Mouse (Mus musculus): ENCODE results near the gene Stap2. TPM values are rescaled to one million over a fixed set of nuclear protein-coding genes. Genes with fewer than 3 reads are reported as not detected.

Gene Stap2
- polyA plus RNA-seq, 1 experiment from 2014 or later = 6.5 TPM

- ATAC-seq (ENCODE audit: insufficient number of reproducible peaks, low FRiP score, low TSS enrichment, low read depth) (peak; percentile 89), DNase-seq (ENCODE audit: low spot score) (peak; percentile 99)
- Histone ChIP-seq H3K36me3 (ENCODE audit: control insufficient read depth, insufficient read depth, low read length) (peaks cover 5% of the 10 kb centered on the region; the same call in 1 of the 2 replicates), H3K4me3 (ENCODE audit: low read depth, low read length) (peak within 1 kb of the TSS; percentile 81), H3K4me2 (ENCODE audit: low read depth, severe bottlenecking) (peak within 1 kb of the TSS; percentile 48), H3K9ac (ENCODE audit: low read length) (peak within 1 kb of the TSS; percentile 90), H3K9me3 (ENCODE audit: control insufficient read depth, low read length) (no peaks in the 10 kb centered on the region), H3K4me1 (ENCODE audit: control insufficient read depth, insufficient read depth, low read length) (peaks cover 8% of the 10 kb centered on the region; the same call in 1 of the 2 replicates), H3K27me3 (ENCODE audit: control insufficient read depth, insufficient read depth, low read length) (no peaks in the 10 kb centered on the region), H3K27ac (replicated peaks; ENCODE audit: low read depth, low read length) (peak within 1 kb of the TSS; percentile 79)
- under 1% methylated on average over 74 of the region's 74 CpGs for WGBS
Observed at GRCm38 (mm10) chr17:56036176-56036900, 31.0 kb upstream of the Stap2 start, which contains the start of gene Sh3gl1. Gene Sh3gl1 (minus strand): TSS chr17:56036635.

- WGBS = 88% methylated on average over 4 of the region's 4 CpGs
- H3K4me2 ChIP-seq (ENCODE audit: low read depth, severe bottlenecking) = peak overlapping the region; percentile 48
- ATAC-seq (ENCODE audit: insufficient number of reproducible peaks, low FRiP score, low TSS enrichment, low read depth) = no peak
- peak overlapping the region; percentile 81 for H3K4me3 ChIP-seq (ENCODE audit: low read depth, low read length)
- H3K27me3 ChIP-seq (ENCODE audit: control insufficient read depth, insufficient read depth, low read length) = no peaks in the 10 kb centered on the region
- no peaks in the 10 kb centered on the region for H3K9me3 ChIP-seq (ENCODE audit: control insufficient read depth, low read length)
- H3K27ac ChIP-seq (replicated peaks; ENCODE audit: low read depth, low read length) = no peak overlapping the region
- no peak for DNase-seq (ENCODE audit: low spot score)
- H3K4me1 ChIP-seq (ENCODE audit: control insufficient read depth, insufficient read depth, low read length) = peaks cover 8% of the 10 kb centered on the region; the same call in 1 of the 2 replicates
- peaks cover 10% of the 10 kb centered on the region for H3K36me3 ChIP-seq (ENCODE audit: control insufficient read depth, insufficient read depth, low read length)
- peak overlapping the region; percentile 22; the same call in 1 of the 2 replicates for H3K9ac ChIP-seq (ENCODE audit: low read length)
Observed at GRCm38 (mm10) chr17:56035216-56035615, 29.8 kb upstream of the Stap2 start.

- H3K4me3 ChIP-seq (ENCODE audit: low read depth, low read length) = no peak overlapping the region
- peaks cover 10% of the 10 kb centered on the region for H3K36me3 ChIP-seq (ENCODE audit: control insufficient read depth, insufficient read depth, low read length)
- peaks cover 8% of the 10 kb centered on the region; the same call in 1 of the 2 replicates for H3K4me1 ChIP-seq (ENCODE audit: control insufficient read depth, insufficient read depth, low read length)
- ATAC-seq (ENCODE audit: insufficient number of reproducible peaks, low FRiP score, low TSS enrichment, low read depth) = no peak
- 81% methylated on average over 6 of the region's 6 CpGs for WGBS
- DNase-seq (ENCODE audit: low spot score) = no peak
- no peak overlapping the region for H3K4me2 ChIP-seq (ENCODE audit: low read depth, severe bottlenecking)
- no peak overlapping the region for H3K27ac ChIP-seq (replicated peaks; ENCODE audit: low read depth, low read length)
- no peaks in the 10 kb centered on the region for H3K9me3 ChIP-seq (ENCODE audit: control insufficient read depth, low read length)
- H3K27me3 ChIP-seq (ENCODE audit: control insufficient read depth, insufficient read depth, low read length) = no peaks in the 10 kb centered on the region
- no peak overlapping the region for H3K9ac ChIP-seq (ENCODE audit: low read length)
Observed at GRCm38 (mm10) chr17:56034726-56035100, 29.3 kb upstream of the Stap2 start.

- DNase-seq (ENCODE audit: low spot score) = no peak
- Histone ChIP-seq H3K9me3 (ENCODE audit: control insufficient read depth, low read length) (no peaks in the 10 kb centered on the region), H3K27me3 (ENCODE audit: control insufficient read depth, insufficient read depth, low read length) (no peaks in the 10 kb centered on the region), H3K4me3 (ENCODE audit: low read depth, low read length) (no peak overlapping the region), H3K9ac (ENCODE audit: low read length) (no peak overlapping the region), H3K36me3 (ENCODE audit: control insufficient read depth, insufficient read depth, low read length) (peaks cover 14% of the 10 kb centered on the region), H3K4me1 (ENCODE audit: control insufficient read depth, insufficient read depth, low read length) (peaks cover 8% of the 10 kb centered on the region; the same call in 1 of the 2 replicates), H3K4me2 (ENCODE audit: low read depth, severe bottlenecking) (no peak overlapping the region), H3K27ac (replicated peaks; ENCODE audit: low read depth, low read length) (no peak overlapping the region)
- WGBS = 91% methylated on average over 7 of the region's 7 CpGs
- ATAC-seq (ENCODE audit: insufficient number of reproducible peaks, low FRiP score, low TSS enrichment, low read depth) = no peak
Observed at GRCm38 (mm10) chr17:56034040-56034725, 28.8 kb upstream of the Stap2 start.

- peaks cover 14% of the 10 kb centered on the region for H3K36me3 ChIP-seq (ENCODE audit: control insufficient read depth, insufficient read depth, low read length)
- 79% methylated on average over 7 of the region's 7 CpGs for WGBS
- peaks cover 8% of the 10 kb centered on the region; the same call in 1 of the 2 replicates for H3K4me1 ChIP-seq (ENCODE audit: control insufficient read depth, insufficient read depth, low read length)
- no peak overlapping the region for H3K4me2 ChIP-seq (ENCODE audit: low read depth, severe bottlenecking)
- H3K27me3 ChIP-seq (ENCODE audit: control insufficient read depth, insufficient read depth, low read length) = no peaks in the 10 kb centered on the region
- H3K9me3 ChIP-seq (ENCODE audit: control insufficient read depth, low read length) = no peaks in the 10 kb centered on the region
- no peak overlapping the region for H3K9ac ChIP-seq (ENCODE audit: low read length)
- ATAC-seq (ENCODE audit: insufficient number of reproducible peaks, low FRiP score, low TSS enrichment, low read depth) = no peak
- DNase-seq (ENCODE audit: low spot score) = no peak
- no peak overlapping the region for H3K27ac ChIP-seq (replicated peaks; ENCODE audit: low read depth, low read length)
- H3K4me3 ChIP-seq (ENCODE audit: low read depth, low read length) = no peak overlapping the region
Observed at GRCm38 (mm10) chr17:56032831-56033230, 27.4 kb upstream of the Stap2 start.

- peaks cover 14% of the 10 kb centered on the region for H3K36me3 ChIP-seq (ENCODE audit: control insufficient read depth, insufficient read depth, low read length)
- no peaks in the 10 kb centered on the region for H3K9me3 ChIP-seq (ENCODE audit: control insufficient read depth, low read length)
- WGBS = 77% methylated on average over 6 of the region's 6 CpGs
- H3K4me1 ChIP-seq (ENCODE audit: control insufficient read depth, insufficient read depth, low read length) = peaks cover 8% of the 10 kb centered on the region; the same call in 1 of the 2 replicates
- DNase-seq (ENCODE audit: low spot score) (no peak), ATAC-seq (ENCODE audit: insufficient number of reproducible peaks, low FRiP score, low TSS enrichment, low read depth) (no peak)
- H3K27ac ChIP-seq (replicated peaks; ENCODE audit: low read depth, low read length) = no peak overlapping the region
- no peaks in the 10 kb centered on the region for H3K27me3 ChIP-seq (ENCODE audit: control insufficient read depth, insufficient read depth, low read length)
- no peak overlapping the region for H3K4me3 ChIP-seq (ENCODE audit: low read depth, low read length)
- no peak overlapping the region for H3K9ac ChIP-seq (ENCODE audit: low read length)
- H3K4me2 ChIP-seq (ENCODE audit: low read depth, severe bottlenecking) = no peak overlapping the region
Observed at GRCm38 (mm10) chr17:56032127-56032733, 26.8 kb upstream of the Stap2 start.

GRCm38 (mm10) chr17:56031431-56031830 lies 26.0 kb upstream of the Stap2 start:
- Histone ChIP-seq H3K27ac (replicated peaks; ENCODE audit: low read depth, low read length) (no peak overlapping the region), H3K27me3 (ENCODE audit: control insufficient read depth, insufficient read depth, low read length) (no peaks in the 10 kb centered on the region), H3K9me3 (ENCODE audit: control insufficient read depth, low read length) (no peaks in the 10 kb centered on the region), H3K4me1 (ENCODE audit: control insufficient read depth, insufficient read depth, low read length) (peaks cover 8% of the 10 kb centered on the region; the same call in 1 of the 2 replicates), H3K36me3 (ENCODE audit: control insufficient read depth, insufficient read depth, low read length) (peaks cover 14% of the 10 kb centered on the region), H3K4me3 (ENCODE audit: low read depth, low read length) (no peak overlapping the region), H3K9ac (ENCODE audit: low read length) (no peak overlapping the region), H3K4me2 (ENCODE audit: low read depth, severe bottlenecking) (no peak overlapping the region)
- 89% methylated on average over 7 of the region's 7 CpGs for WGBS
- no peak for DNase-seq (ENCODE audit: low spot score)
- ATAC-seq (ENCODE audit: insufficient number of reproducible peaks, low FRiP score, low TSS enrichment, low read depth) = no peak

- ATAC-seq (ENCODE audit: insufficient number of reproducible peaks, low FRiP score, low TSS enrichment, low read depth) (no peak), DNase-seq (ENCODE audit: low spot score) (no peak)
- 64% methylated on average over 5 of the region's 5 CpGs for WGBS
- H3K9me3 ChIP-seq (ENCODE audit: control insufficient read depth, low read length) = no peaks in the 10 kb centered on the region
- H3K4me2 ChIP-seq (ENCODE audit: low read depth, severe bottlenecking) = no peak overlapping the region
- no peak overlapping the region for H3K4me3 ChIP-seq (ENCODE audit: low read depth, low read length)
- peaks cover 14% of the 10 kb centered on the region for H3K36me3 ChIP-seq (ENCODE audit: control insufficient read depth, insufficient read depth, low read length)
- no peak overlapping the region for H3K27ac ChIP-seq (replicated peaks; ENCODE audit: low read depth, low read length)
- peaks cover 8% of the 10 kb centered on the region; the same call in 1 of the 2 replicates for H3K4me1 ChIP-seq (ENCODE audit: control insufficient read depth, insufficient read depth, low read length)
- H3K27me3 ChIP-seq (ENCODE audit: control insufficient read depth, insufficient read depth, low read length) = no peaks in the 10 kb centered on the region
- H3K9ac ChIP-seq (ENCODE audit: low read length) = no peak overlapping the region
Observed at GRCm38 (mm10) chr17:56030919-56031318, 25.5 kb upstream of the Stap2 start.
